Mouse (Mus musculus) liver, embryonic 12.5 days (tissue): Measurements from ENCODE around the gene Rpp25. TPM values are rescaled to one million over a fixed set of nuclear protein-coding genes. Genes with fewer than 3 reads are reported as not detected.

ENCODE experiments used
- ATAC-seq: fragments of 200-750 bp; cut with Nextera tagmentation; 2 replicates; pipeline ENCODE4 v1.8.0; 2017; ENCODE audit warnings: moderate number of reproducible peaks, mild to moderate bottlenecking, moderate library complexity
- H3K27ac ChIP-seq: fragments of 300-500 bp; sonication (generic); 2 replicates; pipeline ENCODE4 v1.5.1; 2016; ENCODE audit warnings: mild to moderate bottlenecking
- H3K27me3 ChIP-seq: fragments of 300-500 bp; sonication (generic); replicated peaks from 2 replicates; pipeline ENCODE4 v1.6.1; 2016; ENCODE audit warnings: mild to moderate bottlenecking, moderate library complexity
- H3K36me3 ChIP-seq: fragments of 300-500 bp; sonication (generic); 2 replicates; pipeline ENCODE4 v1.6.1; 2016; ENCODE audit warnings: mild to moderate bottlenecking, moderate library complexity
- H3K4me1 ChIP-seq: fragments of 300-500 bp; sonication (generic); 2 replicates; pipeline ENCODE4 v1.6.1; 2016
- H3K4me2 ChIP-seq: fragments of 300-500 bp; sonication (generic); 2 replicates; pipeline ENCODE4 v1.6.1; 2016; ENCODE audit warnings: mild to moderate bottlenecking, moderate library complexity
- H3K4me3 ChIP-seq: fragments of 300-500 bp; sonication (generic); 2 replicates; pipeline ENCODE4 v1.5.1; 2016; ENCODE audit warnings: mild to moderate bottlenecking, moderate library complexity
- H3K9ac ChIP-seq: fragments of 300-500 bp; sonication (generic); 2 replicates; pipeline ENCODE4 v1.6.1; 2016; ENCODE audit warnings: mild to moderate bottlenecking, moderate library complexity
- H3K9me3 ChIP-seq: fragments of 300-500 bp; sonication (generic); replicated peaks from 2 replicates; pipeline ENCODE4 v1.6.1; 2016; ENCODE audit warnings: mild to moderate bottlenecking, moderate library complexity
- WGBS: fragments of 180-500 bp; shearing (Covaris S2); methylation state at CpG from one replicate; pipeline ENCODE4 v1.1.7; 2016; ENCODE audit not compliant: insufficient replicate concordance; 5-methylcytosine and 5-hydroxymethylcytosine counted together
- polyA plus RNA-seq: library from polyadenylated mRNA; unstranded; fragments of >200 nt; fragmentation: Nextera tagmentation; extraction: Ambion mirVana; gene quantifications from 2 replicates; pipeline ENCODE4 v1.2.1, GENCODE M21; 2016

Rpp25 gene
- polyA plus RNA-seq, 1 experiment from 2014 or later = 1.0 TPM

DNA sequence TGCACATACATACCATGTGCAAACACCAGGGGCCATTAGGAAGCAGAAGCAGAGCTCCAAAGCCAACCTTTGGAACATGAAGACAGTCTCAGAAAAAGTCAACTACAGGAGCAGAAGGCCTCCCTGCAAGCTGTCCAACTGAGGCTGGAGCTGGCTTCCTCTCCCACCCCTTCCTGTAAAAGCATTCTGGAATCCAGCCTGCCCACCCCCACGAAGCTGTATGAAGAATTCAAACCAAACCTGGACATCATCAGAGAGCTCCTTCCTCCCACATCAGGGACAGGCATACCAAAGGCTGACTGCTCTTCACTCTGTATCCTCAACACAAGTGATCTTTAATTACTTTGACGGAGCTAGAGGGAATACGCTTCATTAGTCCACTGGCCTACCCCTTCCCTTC, 40.1 kb downstream of the Rpp25 start:
- no peak overlapping the region for H3K4me2 ChIP-seq
- H3K4me3 ChIP-seq = no peak overlapping the region
- H3K27me3 ChIP-seq = no peaks in the 10 kb centered on the region
- H3K4me1 ChIP-seq = peaks cover 25% of the 10 kb centered on the region
- H3K9ac ChIP-seq = no peak overlapping the region
- WGBS = 68% methylated on average over 3 of the region's 3 CpGs
- no peaks in the 10 kb centered on the region for H3K9me3 ChIP-seq
- peaks cover 82% of the 10 kb centered on the region for H3K36me3 ChIP-seq
- no peak overlapping the region for H3K27ac ChIP-seq
- no peak for ATAC-seq

DNA sequence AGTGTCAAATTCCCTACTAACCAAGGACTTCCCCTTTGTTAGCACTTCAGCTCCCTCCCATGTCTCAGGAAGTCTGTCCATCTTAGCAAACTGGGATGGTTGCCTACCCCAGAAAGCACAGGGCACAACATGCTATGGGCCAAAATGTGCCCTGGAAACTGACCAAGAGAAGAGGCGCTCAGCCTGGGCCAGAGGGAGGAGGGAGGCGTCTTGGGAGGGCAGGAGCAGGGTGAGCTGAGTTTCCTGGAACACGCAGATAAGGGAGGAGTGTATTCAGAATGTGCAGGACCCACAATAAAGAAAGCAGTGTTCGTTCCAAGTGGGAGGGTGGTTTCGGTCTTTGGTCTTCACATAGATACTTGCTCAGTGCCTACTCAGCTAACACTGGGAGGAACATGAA, 43.5 kb downstream of the Rpp25 start:
- H3K9ac ChIP-seq = no peak overlapping the region
- no peak overlapping the region for H3K4me3 ChIP-seq
- peaks cover 56% of the 10 kb centered on the region for H3K36me3 ChIP-seq
- no peaks in the 10 kb centered on the region for H3K9me3 ChIP-seq
- peak overlapping the region; percentile 27 for H3K4me2 ChIP-seq
- WGBS = 26% methylated on average over 5 of the region's 5 CpGs
- no peaks in the 10 kb centered on the region for H3K27me3 ChIP-seq
- peak; percentile 45; the same call in 1 of the 2 replicates for ATAC-seq
- H3K27ac ChIP-seq = 0 out of 2 replicates have a peak overlapping the region, but pooled peaks have one; percentile 15
- peaks cover 34% of the 10 kb centered on the region for H3K4me1 ChIP-seq

DNA sequence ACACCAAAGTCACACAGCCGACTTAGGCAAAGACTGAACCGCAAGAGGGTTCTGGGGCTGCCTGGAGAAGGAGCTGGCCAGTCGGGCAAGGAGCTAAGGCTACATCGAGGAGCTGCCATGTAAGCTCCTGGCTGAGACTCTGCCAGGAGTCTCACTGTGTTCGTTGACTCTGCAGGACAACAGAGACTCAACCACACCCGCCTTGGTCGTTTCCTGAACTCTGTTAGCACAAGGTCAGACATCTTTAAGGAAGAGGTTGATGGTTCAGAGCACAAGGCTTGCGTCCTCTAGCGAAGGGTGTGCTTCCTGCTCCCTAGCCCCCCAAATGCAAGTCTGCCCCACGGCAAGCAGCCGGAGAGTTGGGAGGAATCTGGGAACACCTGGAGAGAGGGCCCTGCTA, 44.0 kb downstream of the Rpp25 start:
- peaks cover 36% of the 10 kb centered on the region for H3K4me1 ChIP-seq
- no peak overlapping the region for H3K9ac ChIP-seq
- WGBS = 81% methylated on average over 11 of the region's 11 CpGs
- peaks cover 50% of the 10 kb centered on the region for H3K36me3 ChIP-seq
- no peak overlapping the region for H3K27ac ChIP-seq
- H3K4me2 ChIP-seq = peak overlapping the region; percentile 27
- H3K27me3 ChIP-seq = no peaks in the 10 kb centered on the region
- H3K9me3 ChIP-seq = no peaks in the 10 kb centered on the region
- ATAC-seq = no peak
- no peak overlapping the region for H3K4me3 ChIP-seq

DNA sequence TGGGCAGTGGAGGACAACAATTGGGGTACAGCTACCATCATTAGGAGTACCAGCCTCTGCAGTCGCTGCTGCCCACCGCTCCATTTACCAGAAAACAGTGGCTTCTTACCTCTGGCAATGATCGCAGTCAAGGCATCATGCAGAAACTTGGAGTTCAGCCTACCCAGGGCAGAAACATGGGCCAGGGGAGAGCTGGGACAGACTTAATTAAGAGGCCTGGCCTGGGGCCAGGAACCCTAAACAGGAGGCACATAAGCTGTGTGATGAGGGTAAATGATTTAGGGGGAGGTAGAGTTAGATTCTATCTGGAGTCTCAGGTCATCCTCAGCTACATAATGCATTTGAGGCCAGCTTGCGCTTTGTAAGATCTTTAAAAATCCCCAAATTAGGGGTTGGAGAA, 45.4 kb downstream of the Rpp25 start:
- Histone ChIP-seq H3K4me2 (no peak overlapping the region), H3K27ac (no peak overlapping the region), H3K27me3 (no peaks in the 10 kb centered on the region), H3K9me3 (no peaks in the 10 kb centered on the region), H3K4me3 (no peak overlapping the region), H3K36me3 (peaks cover 37% of the 10 kb centered on the region), H3K9ac (no peak overlapping the region), H3K4me1 (peaks cover 40% of the 10 kb centered on the region)
- ATAC-seq = no peak
- 91% methylated on average over 4 of the region's 4 CpGs for WGBS

DNA sequence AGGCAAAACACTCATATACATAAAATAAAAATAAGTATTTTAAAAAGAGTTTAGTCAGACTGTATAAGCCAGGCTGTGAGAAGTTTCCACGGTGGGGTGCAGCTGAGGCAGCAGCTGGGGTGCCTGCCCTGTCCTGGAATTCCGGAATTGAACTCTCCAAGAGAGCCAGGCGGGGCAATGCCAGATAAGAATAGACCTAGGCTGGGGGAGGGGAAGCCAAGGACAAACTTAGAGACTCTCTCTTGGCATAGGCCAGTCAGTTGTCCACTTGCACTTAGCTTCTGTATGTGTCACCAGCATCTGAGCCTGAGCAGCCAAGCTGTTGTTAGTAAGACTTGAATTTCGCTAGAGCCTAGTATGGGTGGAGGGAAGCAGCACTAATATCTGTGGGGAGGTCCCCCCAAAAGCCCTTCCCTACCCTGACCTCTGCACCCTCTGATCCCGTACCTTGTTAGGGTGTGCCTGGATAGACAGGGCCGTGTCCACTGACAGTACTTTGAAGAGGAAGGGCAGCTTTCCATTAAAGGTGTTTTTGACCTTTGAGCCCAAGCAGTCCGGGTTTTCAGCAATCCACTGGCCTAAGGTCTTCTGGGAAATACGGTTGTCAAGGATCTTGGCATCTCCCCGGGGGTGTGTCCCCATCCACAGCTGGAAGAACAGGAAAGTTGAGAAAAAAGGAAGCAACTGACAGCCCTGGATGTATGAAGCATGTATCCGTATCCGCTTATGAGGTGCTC, 46.5 kb downstream of the Rpp25 start:
- H3K4me2 ChIP-seq = no peak overlapping the region
- no peak overlapping the region for H3K4me3 ChIP-seq
- peaks cover 40% of the 10 kb centered on the region for H3K4me1 ChIP-seq
- H3K27ac ChIP-seq = no peak overlapping the region
- H3K36me3 ChIP-seq = peaks cover 26% of the 10 kb centered on the region
- H3K9ac ChIP-seq = no peak overlapping the region
- 80% methylated on average over 11 of the region's 11 CpGs for WGBS
- ATAC-seq = no peak
- no peaks in the 10 kb centered on the region for H3K9me3 ChIP-seq
- H3K27me3 ChIP-seq = no peaks in the 10 kb centered on the region

DNA sequence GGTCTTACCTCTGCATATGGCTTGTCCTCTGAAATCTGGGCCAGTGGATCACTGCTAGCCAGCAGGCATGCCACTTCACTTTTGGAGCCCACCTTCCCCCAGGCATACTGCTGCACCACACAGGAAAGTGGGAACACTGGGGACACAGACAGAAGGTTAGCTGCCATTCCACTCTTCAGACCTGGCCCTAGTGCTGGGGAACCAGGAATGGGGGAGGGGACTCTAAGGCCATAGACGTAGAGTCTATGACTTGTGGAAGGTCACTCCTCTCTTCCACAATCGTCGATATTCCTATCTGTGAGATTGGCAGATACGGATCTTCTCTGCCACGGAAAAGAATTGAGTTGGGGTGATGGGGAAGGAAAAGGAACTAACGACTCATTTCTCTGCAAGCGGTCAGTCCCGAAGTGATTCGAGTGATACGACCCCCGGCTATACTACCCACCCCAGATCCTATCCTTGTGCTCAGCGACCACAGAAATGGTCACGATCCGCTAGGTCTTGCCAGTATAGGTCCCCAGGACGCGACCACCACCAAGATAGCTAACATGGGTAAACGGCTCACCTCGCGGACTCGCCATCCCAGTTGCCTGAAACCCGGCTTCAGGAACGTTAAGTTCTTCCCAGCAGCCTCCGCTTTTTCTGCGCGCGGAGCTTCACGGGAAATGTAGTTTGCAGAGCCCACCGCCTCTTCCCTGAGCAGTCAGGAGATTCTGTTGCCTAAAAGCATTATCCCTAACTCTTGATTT, 48.5 kb downstream of the Rpp25 start, which contains the start of gene Mpi:
TSS of gene Mpi (minus strand) at position 625 of the 749 bp plus-strand sequence.
- Histone ChIP-seq H3K36me3 (peaks cover 18% of the 10 kb centered on the region), H3K9ac (peak within 1 kb of the TSS; percentile 72), H3K27me3 (no peaks in the 10 kb centered on the region), H3K4me2 (peak within 1 kb of the TSS; percentile 79), H3K4me1 (peaks cover 36% of the 10 kb centered on the region), H3K9me3 (no peaks in the 10 kb centered on the region), H3K4me3 (peak within 1 kb of the TSS; percentile 70), H3K27ac (no peak within 1 kb of the TSS)
- WGBS = 2% methylated on average over 28 of the region's 28 CpGs
- ATAC-seq = peak; percentile 42; the same call in 1 of the 2 replicates

DNA sequence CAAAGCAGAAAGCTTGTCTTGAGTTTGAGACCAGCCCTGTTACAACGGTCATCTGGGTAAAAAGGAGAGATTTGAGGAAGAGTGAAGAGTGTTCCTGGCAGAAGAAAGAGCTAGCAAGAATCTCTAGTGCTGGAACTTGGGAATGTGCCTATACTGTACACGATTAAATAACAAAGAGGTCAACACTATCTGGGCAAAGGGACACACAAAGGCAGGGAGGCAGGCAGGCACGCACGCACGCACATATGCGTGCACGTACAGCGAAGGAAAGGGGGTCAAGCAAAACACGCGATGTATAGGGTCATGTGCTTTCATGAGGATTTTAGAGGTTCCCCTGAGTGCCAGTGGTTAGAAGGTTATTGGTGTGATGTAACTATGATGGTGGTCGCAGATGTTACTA, 49.3 kb downstream of the Rpp25 start:
- no peak; the same call in 1 of the 2 replicates for ATAC-seq
- no peak overlapping the region for H3K27ac ChIP-seq
- WGBS = 73% methylated on average over 11 of the region's 11 CpGs
- H3K9ac ChIP-seq = no peak overlapping the region
- H3K36me3 ChIP-seq = peaks cover 14% of the 10 kb centered on the region
- H3K4me2 ChIP-seq = peak overlapping the region; percentile 79
- no peaks in the 10 kb centered on the region for H3K27me3 ChIP-seq
- no peaks in the 10 kb centered on the region for H3K9me3 ChIP-seq
- H3K4me1 ChIP-seq = peaks cover 28% of the 10 kb centered on the region
- no peak overlapping the region; the same call in 1 of the 2 replicates for H3K4me3 ChIP-seq

DNA sequence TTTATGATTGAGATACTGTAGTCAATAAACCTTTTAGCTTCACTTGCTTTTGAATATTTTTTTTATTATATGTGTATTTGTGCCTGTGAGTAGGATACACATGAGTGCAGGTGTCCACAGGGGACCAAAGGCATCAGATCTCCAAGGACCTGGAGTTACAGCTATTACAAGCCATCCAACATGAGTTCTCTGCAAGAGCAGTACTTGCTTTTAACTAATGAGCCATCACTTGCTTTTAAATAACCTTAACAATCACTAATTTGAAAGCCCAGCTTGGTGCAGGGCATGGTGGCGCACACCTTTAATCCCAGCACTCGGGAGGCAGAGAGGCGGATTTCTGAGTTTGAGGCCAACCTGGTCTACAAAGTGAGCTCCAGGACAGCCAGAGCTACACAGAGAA, 50.9 kb downstream of the Rpp25 start:
- Histone ChIP-seq H3K4me2 (no peak overlapping the region), H3K9me3 (no peaks in the 10 kb centered on the region), H3K4me1 (peaks cover 22% of the 10 kb centered on the region), H3K4me3 (no peak overlapping the region), H3K27ac (no peak overlapping the region), H3K36me3 (no peaks in the 10 kb centered on the region; the same call in 1 of the 2 replicates), H3K9ac (no peak overlapping the region), H3K27me3 (peaks cover 4% of the 10 kb centered on the region; the same call in 1 of the 2 replicates)
- WGBS = 68% methylated on average over 3 of the region's 3 CpGs
- no peak for ATAC-seq

Other genes starting within 250 kb of the Rpp25 start
- 22.2 and 23.4 TPM in 2 replicates for gene 1700017B05Rik, start 241.4 kb upstream of the Rpp25 start, polyA plus RNA-seq
- gene Ppcdc, start 63.9 kb upstream of the Rpp25 start, polyA plus RNA-seq = 13.8 and 15.6 TPM in 2 replicates
- 10.5 and 12.4 TPM in 2 replicates for gene Scamp5, start 36.0 kb upstream of the Rpp25 start, polyA plus RNA-seq
- 415 and 442 TPM in 2 replicates for gene Cox5a, start 17.2 kb downstream of the Rpp25 start, polyA plus RNA-seq
- 10.5 and 12.0 TPM in 2 replicates for gene Fam219b, start 33.5 kb downstream of the Rpp25 start, polyA plus RNA-seq
- 17.4 and 17.7 TPM in 2 replicates for gene Mpi, start 48.7 kb downstream of the Rpp25 start, polyA plus RNA-seq
- 32.5 and 33.2 TPM in 2 replicates for gene Scamp2, start 56.9 kb downstream of the Rpp25 start, polyA plus RNA-seq
- gene Ulk3, start 85.4 kb downstream of the Rpp25 start, polyA plus RNA-seq = 6.4 and 9.0 TPM in 2 replicates
- gene Cplx3, start 102.3 kb downstream of the Rpp25 start, polyA plus RNA-seq = not detected in 2 replicates
- gene Lman1l, start 116.7 kb downstream of the Rpp25 start, polyA plus RNA-seq = not detected in 2 replicates
- 27.0 and 27.8 TPM in 2 replicates for gene Csk, start 149.6 kb downstream of the Rpp25 start, polyA plus RNA-seq
- gene Cyp1a2, start 179.7 kb downstream of the Rpp25 start, polyA plus RNA-seq = not detected in 2 replicates
- gene Cyp1a1, start 183.9 kb downstream of the Rpp25 start, polyA plus RNA-seq = 0.16 and 0.19 TPM in 2 replicates
- 21.2 and 22.2 TPM in 2 replicates for gene Edc3, start 204.5 kb downstream of the Rpp25 start, polyA plus RNA-seq